Mouse (Mus musculus) brain, embryonic 14.5 days (tissue): ENCODE data around the gene Lrrc36.

Source experiments
- CTCF ChIP-seq: fragments of 200-500 bp; IDR thresholded peaks from 2 replicates; pipeline ENCODE4 v1.5.1; 2012; ENCODE audit warnings: inconsistent platforms, mild to moderate bottlenecking, moderate library complexity, borderline replicate concordance; ENCODE audit not compliant: insufficient read depth, insufficient read length; ENCODE audit errors: extremely low read depth
- POLR2A ChIP-seq: fragments of 200-500 bp; IDR thresholded peaks from 2 replicates; pipeline ENCODE4 v1.6.1; 2012; ENCODE audit warnings: mild to moderate bottlenecking, inconsistent platforms, borderline replicate concordance; ENCODE audit not compliant: poor library complexity, insufficient read depth, insufficient read length, severe bottlenecking; ENCODE audit errors: extremely low read depth

DNA sequence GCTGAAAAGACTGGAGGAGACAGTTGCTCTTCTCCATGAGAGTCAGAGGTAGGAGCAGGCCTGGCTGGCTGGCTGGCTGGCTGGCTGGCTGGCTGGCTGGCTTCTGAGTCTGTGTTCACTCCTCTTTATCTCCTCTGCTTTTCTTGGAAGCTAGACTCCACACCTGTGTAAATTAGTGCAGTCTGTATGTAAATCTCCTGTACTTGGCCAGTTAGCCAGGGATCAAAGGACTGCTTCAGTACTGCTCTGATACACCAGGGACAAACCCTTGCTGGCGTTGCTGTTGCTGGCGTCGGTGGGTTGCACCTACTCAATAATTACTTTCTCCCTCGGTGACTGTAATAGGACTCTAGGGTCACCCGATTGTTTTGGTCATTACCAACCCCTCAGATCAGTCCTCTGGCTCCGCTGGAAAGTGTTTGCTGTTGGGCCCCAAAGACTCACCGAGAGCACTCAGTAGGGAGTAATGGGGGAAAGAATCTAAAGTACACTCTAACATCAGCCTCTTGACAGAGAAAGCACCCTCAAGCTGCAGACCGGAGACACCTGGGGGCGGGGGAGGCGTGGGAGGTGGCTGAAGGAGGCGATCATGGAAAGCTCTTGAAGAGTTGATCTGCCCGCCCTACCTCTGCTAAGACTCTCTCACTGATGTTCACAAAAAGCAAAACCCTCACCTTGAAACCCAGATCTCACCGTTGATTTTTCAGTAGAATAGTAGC lies 47.9 kb downstream of the Lrrc36 start:
- no peak for TF ChIP-seq POLR2A
- no peak for TF ChIP-seq CTCF
